Mouse (Mus musculus) small intestine, adult 2 months (tissue): ENCODE results near the gene Gm10295. TPM values are rescaled to one million over a fixed set of nuclear protein-coding genes. Genes with fewer than 3 reads are reported as not detected.

Source experiments
- H3K27ac ChIP-seq: fragments of 200-500 bp; 2 replicates; pipeline ENCODE4 v1.5.1; 2012; ENCODE audit warnings: low read depth, low read length, control low read depth, inconsistent platforms; ENCODE audit not compliant: insufficient read depth
- H3K27me3 ChIP-seq: fragments of 200-500 bp; 2 replicates; pipeline ENCODE4 v1.6.1; 2012; ENCODE audit warnings: mild to moderate bottlenecking, moderate library complexity, low read length, inconsistent platforms; ENCODE audit not compliant: control insufficient read depth, insufficient read depth
- H3K36me3 ChIP-seq: fragments of 200-500 bp; 2 replicates; pipeline ENCODE4 v1.6.1; 2012; ENCODE audit warnings: mild to moderate bottlenecking, low read length, control low read depth, inconsistent platforms; ENCODE audit not compliant: control insufficient read depth, insufficient read depth
- H3K4me1 ChIP-seq: fragments of 200-500 bp; 2 replicates; pipeline ENCODE4 v1.6.1; 2012; ENCODE audit warnings: low read length, inconsistent platforms, mixed read lengths; ENCODE audit not compliant: control insufficient read depth, insufficient read depth, insufficient read length
- H3K4me3 ChIP-seq: fragments of 200-500 bp; 2 replicates; pipeline ENCODE4 v1.5.1; 2012; ENCODE audit warnings: low read depth, mild to moderate bottlenecking, control low read depth, inconsistent platforms, low read length, moderate library complexity
- CTCF ChIP-seq: fragments of 200-500 bp; IDR thresholded peaks from 2 replicates; pipeline ENCODE4 v1.5.1; 2012; ENCODE audit warnings: low read depth, mild to moderate bottlenecking, control low read depth, inconsistent platforms, low read length, moderate library complexity, mixed read lengths; ENCODE audit not compliant: insufficient replicate concordance, insufficient read length; ENCODE audit errors: extremely low read depth
- POLR2A ChIP-seq: fragments of 200-500 bp; IDR thresholded peaks from 2 replicates; pipeline ENCODE4 v1.6.1; 2012; ENCODE audit warnings: low read depth, mild to moderate bottlenecking, control low read depth, inconsistent platforms, low read length, moderate library complexity
- WGBS: fragments of 180-500 bp; shearing (Covaris S2); methylation state at CpG from one replicate; pipeline ENCODE4 v1.1.7; 2018; 5-methylcytosine and 5-hydroxymethylcytosine counted together
- polyA plus RNA-seq: library from polyadenylated mRNA; depleted of rRNA; stranded (reverse); fragments of >200 nt; gene quantifications from 2 replicates; pipeline ENCODE4 v1.2.3, GENCODE M21; 2012

Gene Gm10295
- polyA plus RNA-seq, 1 experiment, result not detected

- WGBS, result 74% methylated on average over 2 of the region's 2 CpGs
- H3K36me3 ChIP-seq, result no peaks in the 10 kb centered on the region
- no peaks in the 10 kb centered on the region for H3K4me1 ChIP-seq
- H3K4me3 ChIP-seq, result no peak overlapping the region
- H3K27ac ChIP-seq, result no peak overlapping the region
- TF ChIP-seq CTCF (no peak), POLR2A (no peak)
- H3K27me3 ChIP-seq, result no peaks in the 10 kb centered on the region
These were observed 39.0 kb upstream of the Gm10295 start for GRCm38 (mm10) chr7:71390291-71390690.

- TF ChIP-seq POLR2A (no peak), CTCF (no peak)
- Histone ChIP-seq H3K4me3 (no peak overlapping the region), H3K27ac (no peak overlapping the region), H3K4me1 (no peaks in the 10 kb centered on the region), H3K27me3 (no peaks in the 10 kb centered on the region), H3K36me3 (no peaks in the 10 kb centered on the region)
- 43% methylated on average over 6 of the region's 6 CpGs for WGBS
These were observed 34.8 kb upstream of the Gm10295 start for GRCm38 (mm10) chr7:71386050-71386449.

- no peak overlapping the region for H3K27ac ChIP-seq
- H3K27me3 ChIP-seq, result no peaks in the 10 kb centered on the region
- H3K4me1 ChIP-seq, result no peaks in the 10 kb centered on the region
- TF ChIP-seq POLR2A (no peak), CTCF (no peak)
- 73% methylated on average over 7 of the region's 7 CpGs for WGBS
- H3K4me3 ChIP-seq, result no peak overlapping the region
- no peaks in the 10 kb centered on the region for H3K36me3 ChIP-seq
These were observed 33.6 kb upstream of the Gm10295 start for GRCm38 (mm10) chr7:71384921-71385320.

GRCm38 (mm10) chr7:71383341-71384130 is 32.3 kb upstream of the Gm10295 start:
- Histone ChIP-seq H3K4me1 (no peaks in the 10 kb centered on the region), H3K27ac (no peak overlapping the region), H3K36me3 (no peaks in the 10 kb centered on the region), H3K4me3 (no peak overlapping the region), H3K27me3 (no peaks in the 10 kb centered on the region)
- 76% methylated on average over 20 of the region's 20 CpGs for WGBS
- TF ChIP-seq CTCF, result no peak
- no peak for TF ChIP-seq POLR2A

GRCm38 (mm10) chr7:71379826-71380825 is 28.8 kb upstream of the Gm10295 start:
- Histone ChIP-seq H3K4me3 (no peak overlapping the region), H3K4me1 (no peaks in the 10 kb centered on the region), H3K27ac (no peak overlapping the region), H3K27me3 (no peaks in the 10 kb centered on the region), H3K36me3 (no peaks in the 10 kb centered on the region)
- no peak for TF ChIP-seq CTCF
- no peak for TF ChIP-seq POLR2A
- whole genome bisulfite sequencing, result 45% methylated on average over 18 of the region's 18 CpGs

- H3K27me3 ChIP-seq, result no peaks in the 10 kb centered on the region
- no peak overlapping the region for H3K4me3 ChIP-seq
- no peak for TF ChIP-seq POLR2A
- no peak for TF ChIP-seq CTCF
- no peaks in the 10 kb centered on the region for H3K4me1 ChIP-seq
- no peak overlapping the region for H3K27ac ChIP-seq
- no peaks in the 10 kb centered on the region for H3K36me3 ChIP-seq
- WGBS, result 71% methylated on average over 18 of the region's 18 CpGs
These were observed 27.8 kb upstream of the Gm10295 start for GRCm38 (mm10) chr7:71378812-71379760.
